23 mouse cellular contexts compared by ENCODE assay signal in the genomic region with DNA sequence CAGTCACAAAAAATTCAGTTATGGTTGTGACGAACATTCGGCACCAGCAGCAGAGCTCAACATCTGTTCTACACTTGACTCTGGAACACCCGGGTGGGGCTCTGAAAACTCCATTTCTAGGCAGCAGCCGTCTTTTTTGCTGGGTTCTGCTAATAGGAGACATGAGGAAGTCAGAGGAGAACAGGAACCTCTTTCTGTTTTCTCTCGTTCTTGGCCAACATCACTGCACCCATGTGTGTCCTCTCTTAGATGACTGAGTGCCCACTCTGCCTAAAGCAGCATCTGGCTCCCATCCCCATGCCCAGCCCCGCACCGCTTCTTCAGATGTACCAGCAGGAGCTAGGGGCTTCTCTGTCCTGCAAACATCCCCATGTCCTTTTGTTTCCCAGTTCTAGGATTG.
"Had no signal": no experiment of that assay in that cellular context is flagged by ENCODE, and none has a peak within 500 bp of the region (broad histone marks: within the 10 kb centered on the region; RNA-seq: fewer than 3 reads in every experiment).

No protein-coding gene starts in this region.

- H3K4me2 ChIP-seq: heart, embryonic 12.5 days; hindbrain, embryonic 13.5 days; hindbrain, embryonic 15.5 days; kidney, embryonic 15.5 days; limb, embryonic 13.5 days; limb, embryonic 15.5 days; liver, embryonic 12.5 days had no signal

- H3K27ac ChIP-seq: gastrocnemius, adult 2 months; heart, embryonic 10.5 days; hindbrain, embryonic 13.5 days; hindbrain, embryonic 15.5 days; hindbrain, postnatal 0 days; kidney, embryonic 15.5 days; kidney, postnatal 0 days; limb, embryonic 13.5 days; limb, embryonic 15.5 days; liver, embryonic 12.5 days had no signal

- H3K27me3 ChIP-seq: heart, embryonic 12.5 days; hindbrain, embryonic 13.5 days; hindbrain, embryonic 15.5 days; kidney, embryonic 15.5 days; limb, embryonic 13.5 days; limb, embryonic 15.5 days had no signal

- H3K9ac ChIP-seq: heart, embryonic 12.5 days; hindbrain, embryonic 13.5 days; hindbrain, embryonic 15.5 days; kidney, embryonic 15.5 days; limb, embryonic 13.5 days; limb, embryonic 15.5 days; liver, embryonic 12.5 days had no signal

- H3K9me3 ChIP-seq: heart, embryonic 10.5 days; heart, embryonic 12.5 days; hindbrain, embryonic 13.5 days; hindbrain, embryonic 15.5 days; kidney, embryonic 15.5 days; limb, embryonic 13.5 days; limb, embryonic 15.5 days had no signal

- H3K36me3 ChIP-seq: heart, embryonic 10.5 days; heart, embryonic 12.5 days; hindbrain, embryonic 13.5 days; hindbrain, embryonic 15.5 days; kidney, embryonic 15.5 days; limb, embryonic 13.5 days; limb, embryonic 15.5 days; liver, embryonic 12.5 days had no signal

- H3K4me1 ChIP-seq: liver, embryonic 12.5 days had no signal

- H3K4me3 ChIP-seq: gastrocnemius, adult 2 months; heart, embryonic 10.5 days; heart, embryonic 12.5 days; hindbrain, embryonic 13.5 days; hindbrain, embryonic 15.5 days; kidney, embryonic 15.5 days; limb, embryonic 13.5 days; limb, embryonic 15.5 days; liver, embryonic 12.5 days had no signal

- ATAC-seq: hindbrain, postnatal 0 days; intestine, embryonic 16.5 days; liver, embryonic 12.5 days had no signal

- DNase-seq: gastrocnemius, adult 2 months; gastrocnemius, postnatal 10 days; gastrocnemius, postnatal 36 days; heart, postnatal 10 days; kidney, adult 11 months; kidney, adult 2 months; kidney, adult 9 months; kidney, postnatal 14 days; kidney, postnatal 36 days; layer of hippocampus, adult 9-11 months; layer of hippocampus, postnatal 36 days; left cerebral cortex, postnatal 4 days had no signal
